Mouse (Mus musculus): Measurements from ENCODE around the gene Zyg11a. TPM values are rescaled to one million over a fixed set of nuclear protein-coding genes. Genes with fewer than 3 reads are reported as not detected.

Gene Zyg11a
- total RNA-seq (2014; rRNA removed): 0.47 TPM in 1 of 2 replicates, not detected in the other
- polyA plus RNA-seq (2015; fragmentation: Nextera tagmentation; extraction: Ambion mirVana): 0.09 TPM in 1 of 2 replicates, not detected in the other

DNA sequence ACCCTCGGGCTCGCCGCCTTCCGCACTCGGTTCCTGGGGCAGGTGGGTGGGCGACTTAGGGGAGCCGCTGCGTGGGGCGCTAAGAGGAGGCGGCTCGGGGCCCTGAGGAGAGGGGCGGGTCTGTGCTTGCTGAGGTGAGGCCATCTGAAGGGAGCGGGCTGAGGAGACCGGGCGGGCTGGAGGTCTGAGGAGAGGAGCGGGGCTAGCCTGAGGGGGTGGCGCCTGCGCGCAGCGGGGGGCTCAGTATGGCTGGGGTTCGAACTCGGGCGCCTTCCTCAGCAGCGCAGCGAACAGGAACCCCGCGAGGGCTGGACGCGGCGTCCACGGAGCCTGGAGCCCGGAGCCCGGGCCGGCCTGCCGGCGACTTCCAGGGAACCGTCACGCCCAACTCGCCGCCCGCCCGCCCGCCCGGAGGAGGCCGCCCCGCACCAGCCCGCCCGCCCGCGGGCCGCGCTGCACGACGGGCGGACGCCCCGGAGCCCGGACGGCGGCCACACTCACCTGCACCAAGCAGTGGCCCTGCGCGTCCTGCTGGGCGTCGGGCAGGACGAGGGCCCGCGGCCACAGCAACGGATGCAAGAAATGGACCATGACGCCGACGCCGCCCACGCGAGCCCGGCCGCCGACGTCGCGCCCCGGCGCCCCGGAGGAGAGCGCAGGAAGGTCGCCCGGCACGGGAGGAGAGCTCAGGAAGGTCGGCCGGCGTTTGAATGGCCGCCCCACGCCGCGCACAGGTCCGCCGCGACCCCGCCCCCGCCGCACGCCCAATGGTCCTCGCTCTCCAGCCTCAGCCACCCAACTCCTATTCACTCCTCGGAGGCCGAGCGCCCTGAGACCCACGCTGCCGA is at the start of gene Zyg11a:
Gene Zyg11a, minus strand, starts transcription at position 717 of the 848 bp plus-strand sequence.
- whole genome bisulfite sequencing: 1% methylated on average over 78 of the region's 107 CpGs
- Histone ChIP-seq H3K4me2 (ENCODE audit: low read depth, low read length, poor library complexity, severe bottlenecking) (peak within 1 kb of the TSS; percentile 39), H3K27me3 (ENCODE audit: insufficient read depth, low read length) (peaks cover 12% of the 10 kb centered on the region), H3K9me3 (ENCODE audit: low read length) (no peaks in the 10 kb centered on the region), H3K9ac (replicated peaks; ENCODE audit: low read length, poor library complexity, severe bottlenecking) (no peak within 1 kb of the TSS), H3K27ac (ENCODE audit: low read depth, low read length) (no peak within 1 kb of the TSS), H3K4me1 (ENCODE audit: insufficient read depth, low read length) (no peaks in the 10 kb centered on the region), H3K36me3 (ENCODE audit: insufficient read depth, low read length) (no peaks in the 10 kb centered on the region), H3K4me3 (ENCODE audit: low read depth, low read length) (peak within 1 kb of the TSS; percentile 30)
- ATAC-seq (ENCODE audit: low FRiP score) (no peak), DNase-seq (ENCODE audit: low spot score) (no peak)
- no peak for TF ChIP-seq CTCF (IDR thresholded peaks at IDR 0.05)

DNA sequence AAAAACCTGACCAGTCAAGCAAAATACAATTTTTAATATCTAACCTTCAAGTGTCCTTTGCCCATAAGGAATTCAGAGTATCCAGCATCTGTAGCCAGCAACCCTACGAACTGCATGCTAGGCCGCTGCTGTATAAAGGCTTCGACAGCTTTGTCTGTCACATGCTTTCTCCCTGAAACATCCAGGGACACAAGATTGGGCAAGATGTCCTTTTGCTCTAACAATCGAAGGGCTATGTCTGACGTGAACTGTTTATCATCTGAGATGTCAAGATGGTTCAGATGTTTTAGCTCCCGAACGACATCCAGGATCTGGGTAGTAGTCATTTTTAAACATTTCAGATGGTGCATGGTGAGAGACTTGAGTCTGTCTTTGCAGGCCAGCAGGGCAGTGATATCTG is 47.9 kb upstream of the Zyg11a start:
- no peak for ATAC-seq (ENCODE audit: low FRiP score)
- no peak overlapping the region for H3K4me2 ChIP-seq (ENCODE audit: low read depth, low read length, poor library complexity, severe bottlenecking)

DNA sequence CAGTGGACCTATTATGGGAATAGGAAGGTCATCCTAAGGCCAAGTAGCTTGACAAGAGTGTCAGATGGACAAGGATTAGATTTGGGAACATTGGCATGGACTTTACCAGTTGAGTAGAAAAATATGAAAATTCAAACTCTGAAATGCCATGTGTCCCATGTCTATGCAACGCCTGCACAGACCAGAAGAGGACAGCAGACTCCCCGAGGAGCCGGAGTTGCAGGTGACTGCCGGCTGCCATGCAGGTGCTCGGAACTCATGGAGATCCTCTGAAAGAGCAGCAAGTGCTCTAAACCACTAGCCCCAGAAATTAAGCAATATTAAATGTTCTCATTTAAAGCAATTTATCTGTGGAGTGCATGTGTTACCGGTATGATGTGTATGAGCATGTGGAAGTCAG is 35.5 kb upstream of the Zyg11a start:
- no peak overlapping the region for H3K4me3 ChIP-seq (ENCODE audit: low read depth, low read length)
- TF ChIP-seq CTCF (IDR thresholded peaks at IDR 0.05): peak; percentile 41
- no peaks in the 10 kb centered on the region for H3K4me1 ChIP-seq (ENCODE audit: insufficient read depth, low read length)
- H3K27ac ChIP-seq (ENCODE audit: low read depth, low read length): no peak overlapping the region
- peaks cover 50% of the 10 kb centered on the region for H3K36me3 ChIP-seq (ENCODE audit: insufficient read depth, low read length)
- no peaks in the 10 kb centered on the region for H3K9me3 ChIP-seq (ENCODE audit: low read length)
- no peaks in the 10 kb centered on the region for H3K27me3 ChIP-seq (ENCODE audit: insufficient read depth, low read length)
- H3K9ac ChIP-seq (replicated peaks; ENCODE audit: low read length, poor library complexity, severe bottlenecking): no peak overlapping the region
- WGBS: 88% methylated on average over 6 of the region's 6 CpGs
- H3K4me2 ChIP-seq (ENCODE audit: low read depth, low read length, poor library complexity, severe bottlenecking): no peak overlapping the region
- ATAC-seq (ENCODE audit: low FRiP score) (no peak), DNase-seq (ENCODE audit: low spot score) (no peak)

More for the DNA sequence above, 47.9 kb upstream of the Zyg11a start:
- DNase-seq (ENCODE audit: low spot score): no peak
- Histone ChIP-seq H3K9ac (replicated peaks; ENCODE audit: low read length, poor library complexity, severe bottlenecking) (no peak overlapping the region), H3K9me3 (ENCODE audit: low read length) (no peaks in the 10 kb centered on the region), H3K36me3 (ENCODE audit: insufficient read depth, low read length) (peaks cover 33% of the 10 kb centered on the region), H3K27ac (ENCODE audit: low read depth, low read length) (no peak overlapping the region), H3K27me3 (ENCODE audit: insufficient read depth, low read length) (no peaks in the 10 kb centered on the region), H3K4me3 (ENCODE audit: low read depth, low read length) (no peak overlapping the region), H3K4me1 (ENCODE audit: insufficient read depth, low read length) (no peaks in the 10 kb centered on the region)
- TF ChIP-seq CTCF (IDR thresholded peaks at IDR 0.05): no peak
- 97% methylated on average over 7 of the region's 7 CpGs for WGBS

DNA sequence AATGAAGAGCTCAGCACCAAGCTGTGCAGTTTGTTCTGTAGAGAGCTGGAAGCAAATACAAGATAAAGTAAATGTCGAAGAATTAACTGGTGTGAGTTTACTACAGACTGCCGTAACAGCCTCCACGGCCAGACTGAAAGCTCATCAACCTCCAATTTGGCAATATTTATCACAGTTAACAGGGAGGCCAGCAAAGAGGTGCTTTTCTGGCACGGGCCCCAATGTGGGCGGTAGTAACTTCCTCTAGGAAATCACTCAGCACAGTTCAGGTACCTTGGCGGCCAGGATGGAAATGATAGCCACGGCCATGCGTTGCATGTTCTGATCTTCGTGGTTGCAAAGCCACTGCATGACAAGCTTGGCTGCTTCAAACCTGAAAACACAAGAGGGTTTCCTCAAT is 32.7 kb upstream of the Zyg11a start:
- ATAC-seq (ENCODE audit: low FRiP score) (no peak), DNase-seq (ENCODE audit: low spot score) (no peak)
- Histone ChIP-seq H3K27me3 (ENCODE audit: insufficient read depth, low read length) (no peaks in the 10 kb centered on the region), H3K4me3 (ENCODE audit: low read depth, low read length) (no peak overlapping the region), H3K9ac (replicated peaks; ENCODE audit: low read length, poor library complexity, severe bottlenecking) (no peak overlapping the region), H3K4me2 (ENCODE audit: low read depth, low read length, poor library complexity, severe bottlenecking) (no peak overlapping the region), H3K9me3 (ENCODE audit: low read length) (no peaks in the 10 kb centered on the region), H3K4me1 (ENCODE audit: insufficient read depth, low read length) (no peaks in the 10 kb centered on the region), H3K27ac (ENCODE audit: low read depth, low read length) (no peak overlapping the region), H3K36me3 (ENCODE audit: insufficient read depth, low read length) (peaks cover 51% of the 10 kb centered on the region)
- TF ChIP-seq CTCF (IDR thresholded peaks at IDR 0.05): no peak
- WGBS: 98% methylated on average over 9 of the region's 9 CpGs

DNA sequence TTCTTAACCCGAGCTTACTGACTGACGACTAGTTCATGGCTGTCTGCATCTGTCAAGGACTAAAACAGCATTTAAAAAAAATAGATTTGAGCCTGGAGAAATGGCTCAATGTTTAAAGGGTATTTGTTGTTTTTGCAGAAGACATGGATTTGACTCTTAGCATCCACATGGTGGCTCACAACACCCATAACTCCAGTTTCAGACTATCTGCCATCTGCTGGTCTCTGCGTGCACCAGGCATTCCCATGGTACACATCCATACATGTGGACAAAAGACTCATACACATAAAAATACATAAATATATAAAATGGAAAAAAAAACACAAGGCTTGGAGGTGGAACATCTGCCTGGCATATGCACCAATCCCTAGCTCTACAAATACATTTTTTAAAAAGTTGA is 31.5 kb upstream of the Zyg11a start:
- Histone ChIP-seq H3K27me3 (ENCODE audit: insufficient read depth, low read length) (no peaks in the 10 kb centered on the region), H3K4me2 (ENCODE audit: low read depth, low read length, poor library complexity, severe bottlenecking) (no peak overlapping the region), H3K4me1 (ENCODE audit: insufficient read depth, low read length) (no peaks in the 10 kb centered on the region), H3K9me3 (ENCODE audit: low read length) (no peaks in the 10 kb centered on the region), H3K9ac (replicated peaks; ENCODE audit: low read length, poor library complexity, severe bottlenecking) (no peak overlapping the region), H3K4me3 (ENCODE audit: low read depth, low read length) (no peak overlapping the region), H3K27ac (ENCODE audit: low read depth, low read length) (no peak overlapping the region), H3K36me3 (ENCODE audit: insufficient read depth, low read length) (peaks cover 54% of the 10 kb centered on the region)
- 86% methylated on average over 3 of the region's 3 CpGs for WGBS
- DNase-seq (ENCODE audit: low spot score) (no peak), ATAC-seq (ENCODE audit: low FRiP score) (no peak)
- TF ChIP-seq CTCF (IDR thresholded peaks at IDR 0.05): peak; percentile 58

DNA sequence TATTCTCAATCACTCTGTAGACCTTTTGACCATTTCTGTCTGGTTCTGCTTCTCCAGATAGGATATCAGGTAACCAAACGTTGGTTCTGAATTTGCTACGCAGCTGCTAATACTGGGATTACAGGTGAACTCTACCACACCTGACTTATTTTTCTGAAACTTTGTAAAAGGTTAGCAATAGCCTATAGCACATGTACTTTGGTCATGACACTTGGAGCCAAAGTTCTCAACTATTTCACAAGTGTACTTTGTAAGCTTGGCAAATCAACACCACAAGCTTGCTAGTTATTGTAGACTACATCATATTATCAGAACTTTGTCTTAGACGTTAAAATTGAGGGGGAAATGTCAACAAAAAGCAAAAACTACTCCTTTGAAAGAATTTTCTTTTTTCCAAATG is 15.8 kb upstream of the Zyg11a start:
- WGBS: 95% methylated on average over 3 of the region's 3 CpGs
- H3K9me3 ChIP-seq (ENCODE audit: low read length): no peaks in the 10 kb centered on the region
- H3K4me2 ChIP-seq (ENCODE audit: low read depth, low read length, poor library complexity, severe bottlenecking): no peak overlapping the region
- no peak overlapping the region for H3K4me3 ChIP-seq (ENCODE audit: low read depth, low read length)
- peaks cover 31% of the 10 kb centered on the region for H3K36me3 ChIP-seq (ENCODE audit: insufficient read depth, low read length)
- H3K27me3 ChIP-seq (ENCODE audit: insufficient read depth, low read length): no peaks in the 10 kb centered on the region
- no peak for ATAC-seq (ENCODE audit: low FRiP score)
- no peaks in the 10 kb centered on the region for H3K4me1 ChIP-seq (ENCODE audit: insufficient read depth, low read length)
- H3K27ac ChIP-seq (ENCODE audit: low read depth, low read length): no peak overlapping the region
- TF ChIP-seq CTCF (IDR thresholded peaks at IDR 0.05): no peak
- no peak overlapping the region for H3K9ac ChIP-seq (replicated peaks; ENCODE audit: low read length, poor library complexity, severe bottlenecking)
- DNase-seq (ENCODE audit: low spot score): no peak
